Mouse (Mus musculus) forebrain, embryonic 11.5 days (tissue): Measurements from ENCODE around the gene Stat5b. TPM values are rescaled to one million over a fixed set of nuclear protein-coding genes. Genes with fewer than 3 reads are reported as not detected.

Experiments
- ATAC-seq: fragments of 200-750 bp; cut with Nextera tagmentation; replicated peaks from 2 replicates; pipeline ENCODE4 v1.8.0; 2017; ENCODE audit warnings: moderate TSS enrichment; ENCODE audit not compliant: low FRiP score
- DNase-seq: peaks from one replicate; pipeline ENCODE4 v3.0.0-alpha.2; 2017; ENCODE audit warnings: low spot score
- H3K27ac ChIP-seq: fragments of 300-500 bp; sonication (generic); 2 replicates; pipeline ENCODE4 v1.5.1; 2014; ENCODE audit warnings: low read depth, low read length
- H3K27me3 ChIP-seq: fragments of 300-500 bp; sonication (generic); 2 replicates; pipeline ENCODE4 v1.6.1; 2014; ENCODE audit warnings: mild to moderate bottlenecking, low read length, mixed read lengths; ENCODE audit not compliant: control insufficient read depth, insufficient read depth
- H3K36me3 ChIP-seq: fragments of 300-500 bp; sonication (generic); 2 replicates; pipeline ENCODE4 v1.6.1; 2014; ENCODE audit warnings: mild to moderate bottlenecking, low read length, moderate library complexity, mixed read lengths; ENCODE audit not compliant: control insufficient read depth, insufficient read depth
- H3K4me1 ChIP-seq: fragments of 300-500 bp; sonication (generic); replicated peaks from 2 replicates; pipeline ENCODE4 v1.6.1; 2014; ENCODE audit warnings: low read length, mixed read lengths; ENCODE audit not compliant: control insufficient read depth, insufficient read depth
- H3K4me2 ChIP-seq: fragments of 300-500 bp; sonication (generic); 2 replicates; pipeline ENCODE4 v1.6.1; 2014; ENCODE audit warnings: low read depth, mild to moderate bottlenecking, low read length, moderate library complexity, mixed read lengths; ENCODE audit not compliant: severe bottlenecking
- H3K4me3 ChIP-seq: fragments of 300-500 bp; sonication (generic); 2 replicates; pipeline ENCODE4 v1.5.1; 2014; ENCODE audit warnings: low read depth, low read length
- H3K9ac ChIP-seq: fragments of 300-500 bp; sonication (generic); 2 replicates; pipeline ENCODE4 v1.6.1; 2014; ENCODE audit warnings: low read length
- H3K9me3 ChIP-seq: fragments of 300-500 bp; sonication (generic); 2 replicates; pipeline ENCODE4 v1.6.1; 2016; ENCODE audit warnings: low read length, mixed read lengths; ENCODE audit not compliant: control insufficient read depth
- WGBS: fragments of 180-500 bp; shearing (Covaris S2); extraction: QIAGEN DNeasy Blood & Tissue Kit; methylation state at CpG from one replicate; pipeline ENCODE4 v1.1.7; 2014; 5-methylcytosine and 5-hydroxymethylcytosine counted together
- polyA plus RNA-seq: library from polyadenylated mRNA; unstranded; fragments of >200 nt; fragmentation: Nextera tagmentation; extraction: Ambion mirVana; gene quantifications from 2 replicates; pipeline ENCODE4 v1.2.1, GENCODE M21; 2014

Gene Stat5b
- polyA plus RNA-seq, 1 experiment from 2014 or later = 19.1 TPM

GRCm38 (mm10) chr11:100850778-100851528 lies 429 bp upstream of the Stat5b start:
- Histone ChIP-seq H3K4me2 (peak overlapping the region; percentile 88), H3K27me3 (no peaks in the 10 kb centered on the region), H3K9ac (peak overlapping the region; percentile 92), H3K36me3 (no peaks in the 10 kb centered on the region), H3K4me1 (no peaks in the 10 kb centered on the region; the same call in 1 of the 2 replicates), H3K27ac (peak overlapping the region; percentile 25; the same call in 1 of the 2 replicates), H3K4me3 (peak overlapping the region; percentile 72), H3K9me3 (no peaks in the 10 kb centered on the region)
- peak; percentile 77 for DNase-seq
- ATAC-seq = peak; percentile 70
- WGBS = 1% methylated on average over 32 of the region's 33 CpGs

- WGBS = 1% methylated on average over 13 of the region's 13 CpGs
- Histone ChIP-seq H3K4me3 (peak overlapping the region; percentile 72), H3K4me2 (peak overlapping the region; percentile 88), H3K9ac (peak overlapping the region; percentile 92), H3K4me1 (no peaks in the 10 kb centered on the region; the same call in 1 of the 2 replicates), H3K27ac (no peak overlapping the region), H3K9me3 (no peaks in the 10 kb centered on the region), H3K36me3 (no peaks in the 10 kb centered on the region), H3K27me3 (no peaks in the 10 kb centered on the region)
- DNase-seq (peak; percentile 44), ATAC-seq (no peak)
Measured at GRCm38 (mm10) chr11:100849456-100850037, 977 bp downstream of the Stat5b start.

- Histone ChIP-seq H3K4me3 (peak overlapping the region; percentile 72), H3K9me3 (no peaks in the 10 kb centered on the region), H3K27me3 (no peaks in the 10 kb centered on the region), H3K4me1 (no peaks in the 10 kb centered on the region; the same call in 1 of the 2 replicates), H3K36me3 (no peaks in the 10 kb centered on the region), H3K4me2 (peak overlapping the region; percentile 88), H3K9ac (no peak overlapping the region; the same call in 1 of the 2 replicates), H3K27ac (no peak overlapping the region)
- no peak for ATAC-seq
- WGBS = 74% methylated on average over 6 of the region's 6 CpGs
- peak; percentile 15 for DNase-seq
Measured at GRCm38 (mm10) chr11:100848789-100849379, 1.6 kb downstream of the Stat5b start.

GRCm38 (mm10) chr11:100848080-100848479 lies 2.4 kb downstream of the Stat5b start:
- Histone ChIP-seq H3K9me3 (no peaks in the 10 kb centered on the region), H3K4me2 (no peak overlapping the region), H3K9ac (no peak overlapping the region), H3K27me3 (no peaks in the 10 kb centered on the region), H3K36me3 (no peaks in the 10 kb centered on the region), H3K27ac (no peak overlapping the region), H3K4me3 (no peak overlapping the region), H3K4me1 (no peaks in the 10 kb centered on the region; the same call in 1 of the 2 replicates)
- no peak for DNase-seq
- 80% methylated on average over 4 of the region's 4 CpGs for WGBS
- ATAC-seq = no peak

- Histone ChIP-seq H3K9me3 (no peaks in the 10 kb centered on the region), H3K9ac (no peak overlapping the region), H3K4me1 (no peaks in the 10 kb centered on the region; the same call in 1 of the 2 replicates), H3K27me3 (no peaks in the 10 kb centered on the region), H3K27ac (no peak overlapping the region), H3K36me3 (no peaks in the 10 kb centered on the region), H3K4me3 (no peak overlapping the region), H3K4me2 (no peak overlapping the region)
- no peak for ATAC-seq
- DNase-seq = peak; percentile 24
- 89% methylated on average over 4 of the region's 4 CpGs for WGBS
Measured at GRCm38 (mm10) chr11:100847572-100847971, 3.0 kb downstream of the Stat5b start.

GRCm38 (mm10) chr11:100845793-100846192 lies 4.7 kb downstream of the Stat5b start:
- H3K4me3 ChIP-seq = no peak overlapping the region
- H3K4me1 ChIP-seq = no peaks in the 10 kb centered on the region; the same call in 1 of the 2 replicates
- H3K36me3 ChIP-seq = no peaks in the 10 kb centered on the region
- no peaks in the 10 kb centered on the region for H3K27me3 ChIP-seq
- ATAC-seq = no peak
- WGBS = 89% methylated on average over 6 of the region's 6 CpGs
- H3K27ac ChIP-seq = no peak overlapping the region
- peak; percentile 21 for DNase-seq
- H3K9ac ChIP-seq = no peak overlapping the region
- no peak overlapping the region for H3K4me2 ChIP-seq
- no peaks in the 10 kb centered on the region for H3K9me3 ChIP-seq

- Histone ChIP-seq H3K4me3 (no peak overlapping the region), H3K9me3 (no peaks in the 10 kb centered on the region), H3K4me1 (no peaks in the 10 kb centered on the region; the same call in 1 of the 2 replicates), H3K27ac (no peak overlapping the region), H3K4me2 (no peak overlapping the region), H3K36me3 (no peaks in the 10 kb centered on the region), H3K9ac (no peak overlapping the region), H3K27me3 (no peaks in the 10 kb centered on the region)
- DNase-seq (no peak), ATAC-seq (no peak)
- 88% methylated on average over 4 of the region's 4 CpGs for WGBS
Measured at GRCm38 (mm10) chr11:100844121-100844520, 6.4 kb downstream of the Stat5b start.

- no peak overlapping the region for H3K9ac ChIP-seq
- no peaks in the 10 kb centered on the region for H3K27me3 ChIP-seq
- no peak overlapping the region for H3K27ac ChIP-seq
- no peaks in the 10 kb centered on the region for H3K4me1 ChIP-seq
- H3K4me3 ChIP-seq = no peak overlapping the region
- H3K9me3 ChIP-seq = no peaks in the 10 kb centered on the region
- ATAC-seq = no peak
- 95% methylated on average over 8 of the region's 8 CpGs for WGBS
- H3K4me2 ChIP-seq = no peak overlapping the region
- peak; percentile 4 for DNase-seq
- no peaks in the 10 kb centered on the region for H3K36me3 ChIP-seq
Measured at GRCm38 (mm10) chr11:100843070-100843669, 7.4 kb downstream of the Stat5b start.
